Mouse (Mus musculus): ENCODE measurements at regions not wholly inside any gene's neighbourhood (a gene's known extent, or its start where the extent isn't known, plus 50 kb on each side); places are given as distances from the start of the nearest gene placed in this dataset.

DNA sequence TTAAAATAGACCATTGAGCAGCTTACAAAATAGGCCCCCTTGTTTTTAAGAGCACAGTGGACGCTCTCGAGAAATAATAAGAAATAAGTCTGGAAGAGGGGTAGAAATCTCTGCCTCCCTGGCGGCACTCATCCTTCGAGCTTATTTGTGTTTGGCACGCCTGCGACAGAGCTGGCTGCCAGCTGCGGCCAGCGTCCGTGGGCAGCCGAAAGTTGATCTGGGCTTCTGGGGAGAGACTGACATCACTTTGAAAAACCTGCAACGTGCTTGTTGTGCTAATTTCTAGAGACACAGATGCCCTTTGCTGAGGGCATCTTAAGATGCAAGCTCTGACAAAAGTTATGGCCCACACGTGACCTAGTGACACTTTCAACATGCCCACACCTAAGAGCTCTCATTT is 269.4 kb downstream of the Bcl11a start:
- Histone ChIP-seq H3K9ac (no peak overlapping the region), H3K4me2 (no peak overlapping the region), H3K27me3 (no peaks in the 10 kb centered on the region; the same call in 1 of the 2 replicates), H3K4me1 (peaks cover 38% of the 10 kb centered on the region), H3K36me3 (ENCODE audit: poor library complexity, severe bottlenecking) (no peaks in the 10 kb centered on the region), H3K27ac (peak overlapping the region; percentile 26; the same call in 1 of the 2 replicates), H3K9me3 (replicated peaks) (no peaks in the 10 kb centered on the region), H3K4me3 (no peak overlapping the region)
- ATAC-seq, result peak; percentile 41; the same call in 1 of the 2 replicates
- WGBS, result 20% methylated on average over 12 of the region's 12 CpGs

DNA sequence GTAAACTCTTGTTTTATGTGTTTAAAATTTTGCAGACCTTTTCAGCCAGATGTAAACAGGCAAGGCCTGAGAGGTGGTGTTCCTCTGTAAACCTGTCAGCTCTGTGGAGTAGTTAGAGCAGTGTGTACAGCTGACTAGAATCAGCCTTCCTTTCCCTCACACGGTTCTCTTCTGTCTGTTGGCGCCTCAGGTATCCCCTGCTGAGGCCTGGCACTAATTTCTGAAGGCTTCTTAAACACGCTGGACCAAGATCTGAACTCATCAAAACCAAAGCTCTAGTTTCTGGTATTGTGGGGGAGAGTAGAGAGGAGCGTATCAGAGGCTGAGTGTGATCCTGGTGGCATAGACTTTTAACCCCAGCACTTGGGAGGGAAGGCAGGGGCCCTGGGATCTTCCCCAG is 270.9 kb downstream of the Bcl11a start:
- Histone ChIP-seq H3K27ac (no peak overlapping the region), H3K9ac (no peak overlapping the region), H3K36me3 (ENCODE audit: poor library complexity, severe bottlenecking) (no peaks in the 10 kb centered on the region), H3K4me3 (no peak overlapping the region), H3K4me1 (peaks cover 38% of the 10 kb centered on the region), H3K4me2 (no peak overlapping the region), H3K27me3 (no peaks in the 10 kb centered on the region), H3K9me3 (replicated peaks) (no peaks in the 10 kb centered on the region)
- ATAC-seq, result no peak
- 59% methylated on average over 4 of the region's 4 CpGs for WGBS

DNA sequence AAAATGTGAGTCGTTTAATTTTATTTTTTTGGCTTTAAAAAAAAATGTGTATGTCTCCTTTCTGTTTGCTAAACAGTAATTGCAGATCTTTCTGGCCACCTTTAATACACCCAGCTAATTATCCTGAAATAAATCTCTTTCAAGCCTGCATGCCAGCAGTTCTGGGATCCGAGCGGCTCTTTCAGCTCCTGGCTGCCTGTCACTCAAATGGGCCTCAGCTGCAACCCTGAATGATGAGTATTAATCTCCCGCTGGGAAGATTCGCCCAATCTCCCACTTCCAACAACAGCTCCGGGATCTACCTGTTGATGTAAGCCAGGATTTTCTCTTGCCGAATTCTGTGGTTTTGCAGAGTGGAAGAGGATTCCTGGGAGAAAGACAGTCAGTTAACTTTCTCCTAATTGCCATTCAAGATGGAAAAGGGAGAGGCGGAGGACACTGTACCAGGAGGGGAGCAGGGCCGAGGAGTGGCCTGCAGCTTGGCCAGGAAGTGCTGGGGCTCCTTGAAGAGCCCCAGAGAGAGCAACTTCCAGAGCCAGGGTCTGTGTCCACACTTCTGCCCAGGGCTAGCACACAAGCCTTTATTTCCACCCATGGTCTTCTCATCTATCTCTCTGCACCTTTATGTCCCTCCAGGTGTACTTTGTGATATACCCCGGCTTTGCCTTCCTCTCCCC is 272.2 kb downstream of the Bcl11a start:
- Histone ChIP-seq H3K4me1 (peaks cover 38% of the 10 kb centered on the region), H3K36me3 (ENCODE audit: poor library complexity, severe bottlenecking) (no peaks in the 10 kb centered on the region), H3K27me3 (no peaks in the 10 kb centered on the region), H3K9ac (no peak overlapping the region), H3K4me2 (peak overlapping the region; percentile 21), H3K4me3 (no peak overlapping the region), H3K9me3 (replicated peaks) (no peaks in the 10 kb centered on the region), H3K27ac (no peak overlapping the region)
- peak; percentile 62; the same call in 1 of the 2 replicates for ATAC-seq
- WGBS, result 11% methylated on average over 10 of the region's 10 CpGs

- Histone ChIP-seq H3K4me3 (no peak overlapping the region), H3K27ac (no peak overlapping the region), H3K27me3 (no peaks in the 10 kb centered on the region), H3K36me3 (ENCODE audit: poor library complexity, severe bottlenecking) (no peaks in the 10 kb centered on the region), H3K9me3 (replicated peaks) (no peaks in the 10 kb centered on the region), H3K4me2 (no peak overlapping the region), H3K9ac (no peak overlapping the region), H3K4me1 (peaks cover 38% of the 10 kb centered on the region)
- WGBS, result 89% methylated on average over 4 of the region's 4 CpGs
- no peak for ATAC-seq
Observed at GRCm38 (mm10) chr11:24350839-24351238, 273.0 kb downstream of the Bcl11a start.

DNA sequence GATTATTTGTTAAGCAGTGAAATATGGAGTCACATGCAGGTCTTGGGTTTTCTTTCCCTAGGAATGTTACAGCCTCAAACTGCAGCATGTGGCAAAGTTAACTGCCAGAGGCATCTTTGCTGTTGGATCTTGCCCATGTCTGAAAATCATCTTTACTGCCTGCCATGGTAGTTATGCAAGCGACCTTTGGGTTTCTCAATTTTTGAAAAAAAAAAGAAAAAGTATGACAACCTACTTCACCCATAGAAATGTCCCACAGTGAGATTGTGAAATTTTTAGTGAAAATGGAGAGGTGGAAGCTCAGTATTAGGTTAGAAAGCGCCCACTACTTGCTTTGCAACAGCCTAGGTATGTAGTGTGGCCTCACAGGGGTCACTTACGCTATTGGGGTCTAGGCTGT is 274.2 kb downstream of the Bcl11a start:
- Histone ChIP-seq H3K4me3 (no peak overlapping the region), H3K36me3 (ENCODE audit: poor library complexity, severe bottlenecking) (no peaks in the 10 kb centered on the region), H3K27me3 (no peaks in the 10 kb centered on the region), H3K9ac (no peak overlapping the region), H3K4me2 (no peak overlapping the region), H3K4me1 (peaks cover 28% of the 10 kb centered on the region), H3K9me3 (replicated peaks) (no peaks in the 10 kb centered on the region), H3K27ac (no peak overlapping the region)
- ATAC-seq, result no peak
- WGBS, result 90% methylated on average over 3 of the region's 3 CpGs

GRCm38 (mm10) chr11:24353056-24353455 is 275.2 kb downstream of the Bcl11a start:
- Histone ChIP-seq H3K27ac (no peak overlapping the region), H3K4me1 (peaks cover 20% of the 10 kb centered on the region), H3K9ac (no peak overlapping the region), H3K27me3 (no peaks in the 10 kb centered on the region), H3K9me3 (replicated peaks) (no peaks in the 10 kb centered on the region), H3K36me3 (ENCODE audit: poor library complexity, severe bottlenecking) (no peaks in the 10 kb centered on the region), H3K4me2 (no peak overlapping the region), H3K4me3 (no peak overlapping the region)
- WGBS, result 91% methylated on average over 1 of the region's 1 CpGs
- ATAC-seq, result no peak

DNA sequence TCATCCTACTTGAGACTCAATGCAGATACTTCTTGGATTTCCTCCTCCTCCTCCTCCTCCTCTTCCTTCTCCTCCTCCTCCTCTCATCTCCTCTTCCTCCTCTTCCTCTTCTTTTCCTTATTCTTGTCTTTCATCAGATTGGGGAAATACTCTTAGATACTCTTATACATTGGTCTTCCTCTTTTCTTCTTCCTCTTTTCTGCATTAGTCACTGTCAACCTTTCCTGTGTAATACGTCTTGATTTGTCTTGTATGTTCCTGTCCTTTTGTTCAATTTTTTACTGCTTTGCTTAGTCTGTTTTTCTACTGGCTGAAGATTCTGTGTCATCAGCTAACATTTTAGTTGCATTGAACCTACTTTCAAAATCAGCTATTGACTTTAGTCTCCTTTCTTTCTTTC is 279.5 kb downstream of the Bcl11a start:
- no peak for ATAC-seq
- no peaks in the 10 kb centered on the region for H3K27me3 ChIP-seq
- no peak overlapping the region for H3K27ac ChIP-seq
- no peaks in the 10 kb centered on the region for H3K36me3 ChIP-seq (ENCODE audit: poor library complexity, severe bottlenecking)
- no peak overlapping the region for H3K4me2 ChIP-seq
- H3K9ac ChIP-seq, result no peak overlapping the region
- H3K9me3 ChIP-seq (replicated peaks), result no peaks in the 10 kb centered on the region
- peaks cover 7% of the 10 kb centered on the region for H3K4me1 ChIP-seq
- WGBS, result 83% methylated on average over 1 of the region's 1 CpGs
- H3K4me3 ChIP-seq, result no peak overlapping the region

DNA sequence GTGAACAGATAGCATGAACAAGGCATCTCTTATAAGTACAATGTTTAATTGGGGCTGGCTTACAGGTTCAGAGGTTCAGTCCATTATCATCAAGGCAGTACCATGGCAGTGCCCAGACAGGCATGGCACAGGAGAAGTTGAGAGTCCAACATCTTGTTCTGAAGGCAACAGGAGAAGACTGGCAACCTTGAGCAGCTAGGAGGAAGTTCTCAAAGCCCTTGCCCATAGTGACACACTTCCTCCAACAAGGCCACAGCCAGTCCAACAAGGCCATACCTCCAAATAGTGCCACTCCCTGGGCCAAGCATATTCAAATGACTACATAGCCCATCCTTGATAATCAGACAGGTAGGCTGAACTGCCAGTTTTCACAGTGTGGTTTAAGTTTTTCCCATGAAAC is 281.2 kb downstream of the Bcl11a start:
- no peak overlapping the region for H3K4me3 ChIP-seq
- no peak overlapping the region for H3K4me2 ChIP-seq
- peaks cover 24% of the 10 kb centered on the region for H3K4me1 ChIP-seq
- H3K27me3 ChIP-seq, result no peaks in the 10 kb centered on the region
- ATAC-seq, result no peak
- H3K9me3 ChIP-seq (replicated peaks), result no peaks in the 10 kb centered on the region
- H3K27ac ChIP-seq, result no peak overlapping the region
- no peak overlapping the region for H3K9ac ChIP-seq
- no peaks in the 10 kb centered on the region for H3K36me3 ChIP-seq (ENCODE audit: poor library complexity, severe bottlenecking)

GRCm38 (mm10) chr11:24361998-24362687 is 284.3 kb downstream of the Bcl11a start:
- 0 out of 2 replicates have a peak, but pooled peaks cover 6% of the 10 kb centered on the region for H3K27me3 ChIP-seq
- ATAC-seq, result peak; percentile 44; the same call in 1 of the 2 replicates
- no peak overlapping the region for H3K4me3 ChIP-seq
- 49% methylated on average over 6 of the region's 6 CpGs for WGBS
- H3K9me3 ChIP-seq (replicated peaks), result no peaks in the 10 kb centered on the region
- peaks cover 27% of the 10 kb centered on the region for H3K4me1 ChIP-seq
- H3K9ac ChIP-seq, result no peak overlapping the region
- no peaks in the 10 kb centered on the region for H3K36me3 ChIP-seq (ENCODE audit: poor library complexity, severe bottlenecking)
- H3K4me2 ChIP-seq, result no peak overlapping the region
- H3K27ac ChIP-seq, result peak overlapping the region; percentile 45

- H3K4me1 ChIP-seq, result peaks cover 27% of the 10 kb centered on the region
- ATAC-seq, result peak; percentile 17; the same call in 1 of the 2 replicates
- no peak overlapping the region for H3K4me3 ChIP-seq
- H3K36me3 ChIP-seq (ENCODE audit: poor library complexity, severe bottlenecking), result no peaks in the 10 kb centered on the region
- no peak overlapping the region for H3K9ac ChIP-seq
- no peak overlapping the region for H3K4me2 ChIP-seq
- WGBS, result 42% methylated on average over 2 of the region's 2 CpGs
- H3K27me3 ChIP-seq, result 0 out of 2 replicates have a peak, but pooled peaks cover 6% of the 10 kb centered on the region
- no peaks in the 10 kb centered on the region for H3K9me3 ChIP-seq (replicated peaks)
- peak overlapping the region; percentile 45; the same call in 1 of the 2 replicates for H3K27ac ChIP-seq
Observed at GRCm38 (mm10) chr11:24362688-24363035, 284.8 kb downstream of the Bcl11a start.

- WGBS, result 53% methylated on average over 9 of the region's 9 CpGs
- Histone ChIP-seq H3K4me1 (peaks cover 27% of the 10 kb centered on the region), H3K36me3 (ENCODE audit: poor library complexity, severe bottlenecking) (no peaks in the 10 kb centered on the region), H3K4me3 (no peak overlapping the region), H3K9me3 (replicated peaks) (no peaks in the 10 kb centered on the region), H3K4me2 (no peak overlapping the region), H3K27ac (no peak overlapping the region), H3K27me3 (0 out of 2 replicates have a peak, but pooled peaks cover 6% of the 10 kb centered on the region), H3K9ac (no peak overlapping the region)
- peak; percentile 81 for ATAC-seq
Observed at GRCm38 (mm10) chr11:24363418-24364364, 285.8 kb downstream of the Bcl11a start.
